Mouse (Mus musculus) lung, postnatal 36 days (tissue): ENCODE results near the gene Hnrnpf.

Source experiments
- DNase-seq: peaks from one replicate; pipeline ENCODE4 v3.0.0; 2022; ENCODE audit warnings: mixed read lengths

Gene Hnrnpf

DNA sequence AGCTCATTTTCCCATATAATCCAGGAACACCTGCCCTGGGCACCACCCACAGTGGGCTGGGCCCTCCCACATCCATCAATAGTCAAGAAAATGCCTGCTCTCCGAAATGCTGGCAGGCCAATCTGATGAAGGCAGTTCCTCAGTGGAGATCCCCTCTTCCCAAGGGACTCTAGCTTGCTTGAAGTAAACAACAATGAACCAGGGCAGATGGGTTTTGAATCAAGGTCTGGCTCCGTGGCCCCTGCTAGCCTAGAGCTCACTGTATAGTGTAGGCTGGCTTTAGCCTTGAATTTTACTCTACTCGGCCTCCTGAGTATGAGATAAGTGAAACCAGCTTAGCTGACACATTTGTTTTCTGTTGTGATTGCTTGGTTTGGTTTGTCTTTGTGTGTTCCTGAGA, 7.7 kb upstream of the Hnrnpf start:
- DNase-seq = no peak

GRCm38 (mm10) chr6:117893435-117893834, 6.7 kb upstream of the Hnrnpf start:
- no peak for DNase-seq

GRCm38 (mm10) chr6:117897800-117898199, 2.3 kb upstream of the Hnrnpf start:
- no peak for DNase-seq

DNA sequence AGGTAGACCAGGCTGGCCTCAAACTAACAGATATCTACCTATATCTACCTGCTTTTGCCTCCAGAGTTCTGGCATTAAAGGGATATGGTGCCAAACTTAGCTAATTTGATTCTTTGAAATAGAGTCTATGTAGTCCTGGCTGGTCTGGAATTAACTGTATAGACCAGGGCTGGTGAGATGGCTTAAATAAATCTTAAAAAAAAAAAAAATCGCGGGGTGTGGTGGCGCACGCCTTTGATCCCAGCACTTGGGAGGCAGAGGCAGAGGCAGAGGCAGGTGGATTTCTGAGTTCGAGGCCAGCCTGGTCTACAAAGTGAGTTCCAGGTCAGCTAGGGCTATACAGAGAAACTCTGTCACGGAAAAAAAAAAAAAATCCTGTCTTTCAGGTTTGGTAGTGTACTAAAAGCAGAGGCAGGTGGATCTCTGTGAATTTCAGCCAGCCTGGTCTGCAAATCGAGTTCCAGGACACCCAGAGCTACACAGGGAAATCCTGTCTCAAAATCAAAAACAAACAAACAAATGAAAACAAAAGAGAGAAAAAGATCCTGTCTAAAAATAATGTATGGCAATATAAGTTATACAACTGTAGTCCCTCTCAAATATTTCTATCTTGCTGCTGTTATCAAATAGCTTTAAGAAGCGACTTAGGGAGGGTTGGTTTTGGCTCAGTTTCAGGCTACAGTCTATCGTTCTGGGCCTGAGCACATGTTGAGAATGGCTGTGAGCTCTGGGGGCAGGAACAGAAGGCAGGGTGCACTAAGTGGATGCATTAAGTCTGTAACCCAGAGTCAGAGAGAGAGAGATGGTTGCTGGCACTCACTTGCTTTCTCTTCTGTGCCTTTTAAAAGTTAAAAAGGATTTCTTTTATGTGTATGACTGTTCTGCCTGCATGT, 1.6 kb downstream of the Hnrnpf start:
- no peak for DNase-seq

DNA sequence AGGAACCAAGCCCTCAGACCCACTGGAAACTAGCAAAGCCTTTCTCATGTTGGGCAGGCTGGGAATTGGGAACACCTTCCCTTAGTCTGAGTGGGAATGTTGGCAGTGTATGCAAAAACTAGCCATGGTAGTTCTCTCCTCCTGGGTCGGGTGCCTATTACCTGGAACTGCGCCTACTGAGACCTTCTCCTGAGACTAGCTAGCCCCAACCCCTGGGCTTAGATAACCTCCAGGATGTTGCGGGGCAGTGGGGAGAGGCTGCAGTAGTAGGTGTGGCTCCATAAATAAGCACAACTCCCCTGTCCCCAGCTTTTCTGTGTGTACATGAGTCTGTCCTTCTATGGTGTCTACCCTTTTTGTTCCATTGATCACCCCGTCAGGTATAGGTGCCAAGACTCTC, 2.4 kb downstream of the Hnrnpf start:
- DNase-seq = no peak

DNA sequence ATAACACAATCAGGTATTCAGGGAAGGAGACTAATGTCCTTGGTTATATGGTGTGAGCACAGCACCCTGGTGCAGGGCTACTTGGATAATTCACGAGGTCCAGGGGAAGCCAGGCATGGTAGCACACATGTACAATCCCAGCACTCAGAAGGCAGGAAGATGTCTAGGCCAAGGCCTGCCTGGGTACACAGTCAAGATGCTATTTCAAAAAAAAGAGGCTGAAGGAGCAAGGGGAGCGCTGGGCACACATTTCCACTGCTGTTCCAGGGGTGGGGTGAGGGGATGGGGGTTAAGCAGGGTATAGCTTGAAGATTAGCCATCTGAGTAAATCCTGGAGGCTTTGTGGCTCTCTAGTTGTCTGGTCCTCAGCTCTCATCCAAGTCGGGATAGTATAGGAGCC, 3.7 kb downstream of the Hnrnpf start:
- no peak for DNase-seq

GRCm38 (mm10) chr6:117905260-117905930, 5.3 kb downstream of the Hnrnpf start:
- peak; percentile 47 for DNase-seq

DNA sequence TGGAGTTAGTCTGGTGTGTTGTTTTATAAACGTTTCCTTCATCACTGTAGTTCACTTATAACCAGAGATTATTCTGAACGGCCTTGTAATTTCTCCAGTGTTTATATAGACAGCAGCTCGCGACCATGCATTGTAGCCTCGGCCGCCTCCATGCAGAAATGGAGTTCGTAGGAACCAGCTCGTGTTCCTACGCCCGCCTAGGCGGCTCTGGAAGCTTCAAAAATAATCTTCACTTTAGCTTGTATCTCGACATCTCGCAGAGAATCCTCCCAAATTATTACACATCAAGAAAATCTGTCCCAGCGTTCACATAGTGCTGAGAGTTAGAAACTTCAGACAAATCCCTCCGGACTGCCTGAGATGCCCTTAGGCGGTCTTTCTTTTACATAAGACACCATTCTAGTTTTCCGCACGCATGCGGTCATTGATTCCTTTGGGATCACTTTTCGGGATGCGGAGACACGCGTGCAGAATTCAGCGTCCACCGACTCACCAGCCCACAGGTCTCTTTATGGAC, 5.9 kb downstream of the Hnrnpf start:
- DNase-seq = no peak

DNA sequence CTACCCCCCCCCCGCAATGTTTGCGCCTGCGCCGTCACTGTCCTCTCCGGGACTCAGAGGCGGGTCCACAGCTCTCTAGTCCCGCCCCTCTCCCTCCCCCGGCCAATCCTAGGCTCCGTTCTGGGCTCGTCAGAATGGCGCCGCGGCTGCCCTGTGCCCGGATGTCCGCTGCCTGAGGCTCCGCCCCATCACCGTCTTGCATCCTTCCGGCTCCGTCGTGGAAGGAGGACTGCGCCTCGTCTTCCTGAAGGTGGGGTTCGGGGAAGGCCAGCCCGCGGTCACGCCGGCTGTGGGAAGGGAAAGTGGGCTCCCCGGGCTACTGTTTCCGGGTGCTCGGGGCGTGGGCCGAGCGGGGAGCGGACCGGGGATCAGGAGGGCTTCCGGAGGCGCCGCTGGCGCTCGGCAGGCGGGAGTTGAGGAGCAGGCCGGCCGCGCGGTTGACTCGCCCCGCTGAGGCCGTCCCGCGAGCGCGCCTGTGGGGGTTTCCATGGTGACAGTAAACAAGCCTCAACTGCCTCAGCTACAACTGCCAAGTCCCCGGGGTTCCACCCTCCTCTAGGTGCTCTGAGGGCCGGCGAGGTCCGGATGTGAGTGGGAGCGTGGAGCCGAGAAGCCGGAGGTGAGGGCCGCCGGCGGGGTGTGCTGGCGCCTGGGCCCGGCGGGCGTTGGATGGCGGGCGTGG, 6.6 kb downstream of the Hnrnpf start:
- peak; percentile 99 for DNase-seq

DNA sequence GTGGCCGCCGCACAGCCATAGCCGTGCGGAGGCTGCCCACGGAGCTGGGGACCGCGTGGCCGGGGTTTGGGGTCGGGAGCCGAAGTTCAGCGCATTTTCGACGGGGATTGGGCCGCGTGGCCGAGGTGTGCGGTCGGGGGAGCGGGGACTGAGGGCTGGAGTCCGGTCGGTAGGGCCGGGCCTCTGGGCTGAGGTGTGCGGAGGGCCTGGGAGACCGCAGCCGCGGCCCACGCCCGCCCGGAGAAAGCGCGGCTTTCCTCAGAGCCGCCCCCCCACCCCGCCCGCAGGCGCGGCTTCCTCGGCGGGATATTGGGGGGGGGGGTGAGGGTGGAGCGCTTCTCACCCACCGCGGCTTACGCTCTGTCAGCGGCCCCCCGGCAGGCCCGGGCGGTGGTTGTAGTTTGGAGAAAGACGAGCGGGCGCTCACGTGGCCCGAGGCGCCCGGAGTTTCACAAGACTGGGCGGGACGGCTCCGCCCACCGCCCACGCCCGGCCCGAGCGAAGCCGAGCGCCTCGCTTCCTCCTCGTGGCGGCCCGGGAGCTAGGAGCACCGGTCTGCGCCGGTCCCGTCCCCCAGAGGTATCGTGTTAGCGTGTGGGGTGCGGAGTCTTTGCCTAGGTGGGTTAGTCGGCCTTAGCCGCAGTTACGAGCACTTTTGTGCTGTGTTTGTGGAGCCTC, 7.3 kb downstream of the Hnrnpf start:
- peak; percentile 92 for DNase-seq

GRCm38 (mm10) chr6:117907979-117908355, 7.8 kb downstream of the Hnrnpf start:
- no peak for DNase-seq

DNA sequence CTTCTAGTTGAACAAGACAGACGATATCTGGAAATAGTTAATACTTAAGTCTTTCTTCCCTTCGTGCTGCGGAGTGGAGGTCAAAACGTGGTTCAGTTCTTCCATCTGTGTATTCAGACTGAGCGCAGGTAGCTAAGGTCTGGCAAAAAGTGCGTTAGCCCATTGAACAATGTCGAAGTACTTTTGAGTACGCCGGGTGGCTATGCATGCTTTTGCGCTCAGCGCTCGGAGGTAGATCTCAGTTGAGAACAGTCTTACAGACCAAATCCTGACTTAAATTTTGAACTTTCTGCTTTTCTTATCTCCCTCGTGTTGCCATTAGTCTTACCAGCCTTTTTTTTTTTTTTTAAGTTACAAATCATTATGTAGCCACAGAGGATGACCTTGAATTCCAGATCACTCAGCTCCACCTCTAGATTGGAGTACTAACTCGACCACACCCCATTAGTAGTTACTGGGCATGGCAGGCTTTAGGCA, 8.3 kb downstream of the Hnrnpf start:
- DNase-seq = no peak

GRCm38 (mm10) chr6:117910120-117910661, 10.1 kb downstream of the Hnrnpf start:
- DNase-seq = no peak

GRCm38 (mm10) chr6:117914541-117914940, 14.4 kb downstream of the Hnrnpf start:
- DNase-seq = no peak

GRCm38 (mm10) chr6:117916205-117916736, 16.1 kb downstream of the Hnrnpf start:
- no peak for DNase-seq

- DNase-seq = peak; percentile 91
These were observed 16.8 kb downstream of the Hnrnpf start for GRCm38 (mm10) chr6:117916737-117917426.

DNA sequence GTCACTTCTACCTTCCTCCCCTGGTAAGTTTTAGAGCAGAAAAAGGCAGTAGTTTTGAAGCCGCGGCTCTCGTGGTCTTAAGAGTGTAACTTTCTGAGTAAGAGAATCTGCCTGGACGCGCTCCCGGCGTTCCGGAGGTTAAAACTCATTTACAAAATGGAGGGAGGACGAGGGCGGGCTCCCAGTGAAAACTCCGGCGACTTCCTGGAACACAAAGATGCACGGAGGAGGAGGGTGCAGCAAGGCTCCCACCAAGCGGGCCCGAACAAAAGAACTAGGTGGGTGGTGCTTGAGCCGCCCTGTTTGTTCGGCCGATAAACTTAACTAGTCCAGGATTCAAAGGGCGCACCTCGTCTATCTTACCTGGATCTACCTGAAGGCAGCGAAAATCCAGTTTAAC, 17.5 kb downstream of the Hnrnpf start:
- DNase-seq = peak; percentile 85

- DNase-seq = no peak
These were observed 17.9 kb downstream of the Hnrnpf start for GRCm38 (mm10) chr6:117918043-117918442.

DNA sequence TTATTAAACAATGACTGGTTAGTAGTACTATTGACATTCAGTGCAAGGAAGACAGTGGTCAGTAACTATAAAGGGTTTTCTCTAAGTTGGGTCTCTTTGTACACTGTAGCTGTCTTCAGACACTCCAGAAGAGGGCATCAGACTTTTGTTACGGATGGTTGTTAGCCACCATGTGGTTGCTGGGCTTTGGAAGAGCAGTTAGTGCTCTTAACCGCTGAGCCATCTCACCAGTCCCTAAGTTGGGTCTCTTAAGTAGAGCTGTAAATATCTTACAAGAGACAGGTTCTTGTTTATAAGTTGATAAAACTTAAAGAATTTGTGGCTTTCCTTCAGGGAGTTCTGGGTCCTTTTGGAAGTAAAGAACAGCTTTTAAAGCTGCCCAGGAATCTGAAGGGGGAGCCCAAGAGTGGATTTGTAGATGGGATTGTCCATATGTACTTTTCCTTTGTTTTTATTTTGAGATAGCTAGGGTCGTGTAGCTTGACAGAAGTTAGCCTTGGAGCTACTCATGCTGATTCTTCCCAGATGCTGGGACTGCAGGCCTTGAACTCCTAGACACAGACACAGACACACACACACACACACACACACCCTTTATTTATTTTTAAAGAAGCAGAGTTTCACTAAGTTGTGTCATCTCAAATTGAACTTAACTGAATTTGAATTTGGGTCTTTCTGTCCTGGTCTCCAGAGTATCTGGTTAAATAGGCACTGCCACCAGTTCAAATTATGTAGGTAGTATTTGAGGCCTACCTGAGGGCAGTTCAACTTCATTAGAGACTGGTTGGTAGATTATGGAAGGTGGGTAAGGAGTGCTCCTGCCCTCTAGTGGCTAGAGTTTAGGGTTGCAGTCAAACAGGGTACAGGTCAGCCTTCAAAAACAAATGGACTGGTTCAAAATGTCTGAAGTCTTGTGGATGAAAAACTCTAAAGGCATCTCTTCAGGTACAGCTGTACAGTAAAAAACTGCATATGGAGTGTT, 20.8 kb downstream of the Hnrnpf start:
- DNase-seq = peak; percentile 62

GRCm38 (mm10) chr6:117922041-117922440, 21.9 kb downstream of the Hnrnpf start:
- DNase-seq = no peak
